Mouse (Mus musculus) G1E (cell line): ENCODE measurements around the gene Birc6.

ENCODE experiments used
- CTCF ChIP-seq: IDR thresholded peaks from 2 replicates; pipeline ENCODE4 v1.5.1; 2012; ENCODE audit warnings: low read depth, low read length, inconsistent platforms, mixed read lengths
- GATA1 ChIP-seq: IDR thresholded peaks from 2 replicates; pipeline ENCODE4 v1.6.1; 2012; ENCODE audit warnings: borderline replicate concordance, low read length, inconsistent platforms, mixed read lengths
- GATA2 ChIP-seq: IDR thresholded peaks from 2 replicates; pipeline ENCODE4 v1.6.1; 2012; ENCODE audit warnings: low read depth, low read length, inconsistent platforms, borderline replicate concordance
- TAL1 ChIP-seq: conservative IDR thresholded peaks from 2 replicates; pipeline ENCODE4 v1.6.1; 2012; ENCODE audit warnings: low read depth, low read length, inconsistent platforms, mixed read lengths

DNA sequence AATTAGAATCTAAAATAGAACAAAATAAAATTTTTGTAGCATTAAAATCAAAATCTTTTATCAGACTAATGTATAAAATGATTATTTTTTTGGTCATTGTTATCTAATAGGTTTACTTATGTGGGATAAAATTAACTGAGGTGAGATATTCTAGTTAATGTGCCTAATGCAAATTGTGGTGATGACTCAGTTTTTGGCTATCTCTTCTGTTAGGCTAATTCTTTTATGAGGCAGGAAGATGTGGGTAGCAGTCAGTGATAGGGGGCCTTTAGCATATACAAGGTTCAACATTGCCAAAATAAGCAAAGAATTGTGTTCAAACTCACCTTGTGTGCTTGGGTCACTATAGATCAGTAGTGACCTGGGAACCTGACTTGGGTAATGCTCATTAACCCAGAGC, 178.5 kb downstream of the Birc6 start:
- TF ChIP-seq TAL1 (no peak), CTCF (no peak), GATA1 (no peak), GATA2 (no peak)
